Mouse (Mus musculus) neural tube, embryonic 14.5 days (tissue): ENCODE results near the gene Arid1b. TPM values are rescaled to one million over a fixed set of nuclear protein-coding genes. Genes with fewer than 3 reads are reported as not detected.

Experiments
- ATAC-seq: fragments of 200-750 bp; cut with Nextera tagmentation; 2 replicates; pipeline ENCODE4 v1.8.0; 2017; ENCODE audit warnings: low read depth, mild to moderate bottlenecking, moderate TSS enrichment, moderate library complexity
- H3K27ac ChIP-seq: fragments of 300-500 bp; sonication (generic); 2 replicates; pipeline ENCODE4 v1.5.1; 2014; ENCODE audit warnings: low read depth, mild to moderate bottlenecking, control low read depth, low read length, moderate library complexity, mixed read lengths
- H3K27me3 ChIP-seq: fragments of 300-500 bp; sonication (generic); 2 replicates; pipeline ENCODE4 v1.6.1; 2014; ENCODE audit warnings: low read length; ENCODE audit not compliant: control insufficient read depth, insufficient read depth
- H3K36me3 ChIP-seq: fragments of 300-500 bp; sonication (generic); 2 replicates; pipeline ENCODE4 v1.6.1; 2014; ENCODE audit warnings: low read length, mixed read lengths; ENCODE audit not compliant: control insufficient read depth, insufficient read depth
- H3K4me1 ChIP-seq: fragments of 300-500 bp; sonication (generic); 2 replicates; pipeline ENCODE4 v1.6.1; 2014; ENCODE audit warnings: low read length; ENCODE audit not compliant: control insufficient read depth, insufficient read depth
- H3K4me2 ChIP-seq: fragments of 300-500 bp; sonication (generic); 2 replicates; pipeline ENCODE4 v1.6.1; 2014; ENCODE audit warnings: mild to moderate bottlenecking, low read depth, low read length, control low read depth
- H3K4me3 ChIP-seq: fragments of 300-500 bp; sonication (generic); 2 replicates; pipeline ENCODE4 v1.5.1; 2014; ENCODE audit warnings: low read depth, low read length, control low read depth, mixed read lengths
- H3K9ac ChIP-seq: fragments of 300-500 bp; sonication (generic); replicated peaks from 2 replicates; pipeline ENCODE4 v1.6.1; 2014; ENCODE audit warnings: low read depth, mild to moderate bottlenecking, control low read depth, low read length, mixed read lengths
- H3K9me3 ChIP-seq: fragments of 300-500 bp; sonication (generic); 2 replicates; pipeline ENCODE4 v1.6.1; 2016; ENCODE audit warnings: low read length; ENCODE audit not compliant: control insufficient read depth
- WGBS: fragments of 180-500 bp; shearing (Covaris S2); extraction: QIAGEN DNeasy Blood & Tissue Kit; methylation state at CpG from one replicate; pipeline ENCODE4 v1.1.7; 2014; 5-methylcytosine and 5-hydroxymethylcytosine counted together
- polyA plus RNA-seq: library from polyadenylated mRNA; unstranded; fragments of >200 nt; fragmentation: Nextera tagmentation; extraction: Ambion mirVana; gene quantifications from 2 replicates; pipeline ENCODE4 v1.2.1, GENCODE M21; 2014

The Arid1b gene
- polyA plus RNA-seq, 1 experiment from 2014 or later, result 22.2 TPM

DNA sequence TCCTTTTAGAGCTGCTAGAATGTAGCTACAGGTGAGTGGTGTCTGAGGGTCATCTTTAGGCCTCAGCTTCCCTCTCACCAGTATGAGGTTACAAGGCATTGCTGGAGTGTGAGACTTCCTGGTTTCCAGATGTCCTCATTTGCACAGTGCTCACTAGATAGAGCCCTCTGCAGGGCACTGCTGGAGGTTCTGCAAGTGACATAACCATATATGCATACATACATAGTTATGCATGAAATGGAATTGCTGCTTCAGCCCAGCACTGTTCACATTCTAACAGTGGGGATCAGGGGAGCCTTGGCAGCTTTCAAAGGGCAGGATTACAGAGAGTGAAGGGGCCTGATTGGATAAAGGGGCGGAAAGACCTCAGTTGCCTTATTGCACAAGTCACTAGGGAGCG lies 193.4 kb downstream of the Arid1b start:
- WGBS, result 55% methylated on average over 2 of the region's 2 CpGs
- ATAC-seq, result no peak
- Histone ChIP-seq H3K27ac (no peak overlapping the region), H3K4me3 (no peak overlapping the region), H3K4me1 (peaks cover 6% of the 10 kb centered on the region; the same call in 1 of the 2 replicates), H3K36me3 (no peaks in the 10 kb centered on the region), H3K9ac (no peak overlapping the region), H3K27me3 (no peaks in the 10 kb centered on the region), H3K4me2 (no peak overlapping the region), H3K9me3 (no peaks in the 10 kb centered on the region)

DNA sequence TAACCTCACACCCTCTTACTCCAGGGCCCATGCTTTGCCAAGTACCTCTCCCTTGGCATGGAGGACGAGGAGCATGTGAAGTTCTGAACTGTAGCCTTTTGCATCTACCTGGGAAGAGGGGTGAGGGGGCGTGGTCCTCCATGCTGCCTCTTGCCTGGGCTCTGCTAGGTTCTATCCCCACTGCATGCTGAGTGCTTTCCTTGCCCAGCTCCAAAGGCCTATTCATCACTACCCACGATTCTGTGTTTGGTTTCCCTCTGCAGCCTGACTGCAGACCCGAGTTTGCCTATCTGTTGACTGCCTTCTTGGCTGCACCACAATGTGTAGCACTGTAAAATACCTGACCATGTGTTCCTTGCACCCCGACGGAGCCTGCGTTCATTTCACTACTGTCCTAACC lies 194.3 kb downstream of the Arid1b start:
- H3K36me3 ChIP-seq, result no peaks in the 10 kb centered on the region
- H3K27me3 ChIP-seq, result no peaks in the 10 kb centered on the region
- H3K4me1 ChIP-seq, result peaks cover 6% of the 10 kb centered on the region; the same call in 1 of the 2 replicates
- H3K9me3 ChIP-seq, result no peaks in the 10 kb centered on the region
- H3K4me3 ChIP-seq, result no peak overlapping the region
- no peak overlapping the region for H3K27ac ChIP-seq
- ATAC-seq, result no peak
- H3K9ac ChIP-seq, result no peak overlapping the region
- 82% methylated on average over 7 of the region's 7 CpGs for WGBS
- no peak overlapping the region for H3K4me2 ChIP-seq

- WGBS, result under 1% methylated on average over 40 of the region's 40 CpGs
- H3K27me3 ChIP-seq, result no peaks in the 10 kb centered on the region
- peak; percentile 95 for ATAC-seq
- H3K4me2 ChIP-seq, result peak overlapping the region; percentile 81
- H3K36me3 ChIP-seq, result no peaks in the 10 kb centered on the region
- H3K9me3 ChIP-seq, result no peaks in the 10 kb centered on the region
- peaks cover 9% of the 10 kb centered on the region; the same call in 1 of the 2 replicates for H3K4me1 ChIP-seq
- H3K4me3 ChIP-seq, result peak overlapping the region; percentile 51
- H3K9ac ChIP-seq, result peak overlapping the region; percentile 68
- H3K27ac ChIP-seq, result peak overlapping the region; percentile 89
Measured at GRCm38 (mm10) chr17:5189551-5190351, 195.6 kb downstream of the Arid1b start.

GRCm38 (mm10) chr17:5190367-5190766 lies 196.2 kb downstream of the Arid1b start:
- H3K36me3 ChIP-seq, result no peaks in the 10 kb centered on the region
- H3K9me3 ChIP-seq, result no peaks in the 10 kb centered on the region
- peak overlapping the region; percentile 89 for H3K27ac ChIP-seq
- peak overlapping the region; percentile 51 for H3K4me3 ChIP-seq
- peak overlapping the region; percentile 68; the same call in 1 of the 2 replicates for H3K9ac ChIP-seq
- 31% methylated on average over 3 of the region's 3 CpGs for WGBS
- H3K4me1 ChIP-seq, result peaks cover 9% of the 10 kb centered on the region; the same call in 1 of the 2 replicates
- no peaks in the 10 kb centered on the region for H3K27me3 ChIP-seq
- ATAC-seq, result no peak
- H3K4me2 ChIP-seq, result peak overlapping the region; percentile 81

GRCm38 (mm10) chr17:5194157-5194916 lies 200.2 kb downstream of the Arid1b start:
- H3K27ac ChIP-seq, result no peak overlapping the region
- 79% methylated on average over 8 of the region's 8 CpGs for WGBS
- no peaks in the 10 kb centered on the region for H3K27me3 ChIP-seq
- no peaks in the 10 kb centered on the region for H3K36me3 ChIP-seq
- H3K4me1 ChIP-seq, result peaks cover 22% of the 10 kb centered on the region; the same call in 1 of the 2 replicates
- H3K9ac ChIP-seq, result no peak overlapping the region
- H3K4me3 ChIP-seq, result no peak overlapping the region
- no peak for ATAC-seq
- no peak overlapping the region for H3K4me2 ChIP-seq
- no peaks in the 10 kb centered on the region for H3K9me3 ChIP-seq

- Histone ChIP-seq H3K4me2 (no peak overlapping the region), H3K4me3 (no peak overlapping the region), H3K9ac (no peak overlapping the region), H3K9me3 (no peaks in the 10 kb centered on the region), H3K27ac (no peak overlapping the region), H3K4me1 (peaks cover 20% of the 10 kb centered on the region; the same call in 1 of the 2 replicates), H3K36me3 (no peaks in the 10 kb centered on the region), H3K27me3 (no peaks in the 10 kb centered on the region)
- 52% methylated on average over 5 of the region's 5 CpGs for WGBS
- ATAC-seq, result no peak
Measured at GRCm38 (mm10) chr17:5195397-5195796, 201.3 kb downstream of the Arid1b start.

- Histone ChIP-seq H3K9me3 (no peaks in the 10 kb centered on the region), H3K4me3 (no peak overlapping the region), H3K36me3 (no peaks in the 10 kb centered on the region), H3K9ac (no peak overlapping the region), H3K27ac (no peak overlapping the region), H3K4me2 (no peak overlapping the region), H3K27me3 (no peaks in the 10 kb centered on the region), H3K4me1 (peaks cover 20% of the 10 kb centered on the region; the same call in 1 of the 2 replicates)
- WGBS, result 57% methylated on average over 10 of the region's 10 CpGs
- ATAC-seq, result no peak
Measured at GRCm38 (mm10) chr17:5196005-5196404, 201.9 kb downstream of the Arid1b start.

- no peaks in the 10 kb centered on the region for H3K27me3 ChIP-seq
- ATAC-seq, result no peak
- H3K4me2 ChIP-seq, result no peak overlapping the region
- no peak overlapping the region for H3K9ac ChIP-seq
- WGBS, result 83% methylated on average over 6 of the region's 6 CpGs
- peaks cover 20% of the 10 kb centered on the region; the same call in 1 of the 2 replicates for H3K4me1 ChIP-seq
- H3K9me3 ChIP-seq, result no peaks in the 10 kb centered on the region
- no peak overlapping the region for H3K27ac ChIP-seq
- H3K36me3 ChIP-seq, result no peaks in the 10 kb centered on the region
- H3K4me3 ChIP-seq, result no peak overlapping the region
Measured at GRCm38 (mm10) chr17:5196508-5196907, 202.4 kb downstream of the Arid1b start.

GRCm38 (mm10) chr17:5197083-5197482 lies 203.0 kb downstream of the Arid1b start:
- 87% methylated on average over 2 of the region's 2 CpGs for WGBS
- H3K4me3 ChIP-seq, result no peak overlapping the region

More at GRCm38 (mm10) chr17:5197083-5197482, 203.0 kb downstream of the Arid1b start:
- H3K9me3 ChIP-seq, result no peaks in the 10 kb centered on the region
- H3K27ac ChIP-seq, result no peak overlapping the region
- no peak for ATAC-seq
- no peak overlapping the region for H3K9ac ChIP-seq
- no peaks in the 10 kb centered on the region for H3K36me3 ChIP-seq
- no peaks in the 10 kb centered on the region for H3K27me3 ChIP-seq
- H3K4me2 ChIP-seq, result no peak overlapping the region
- peaks cover 20% of the 10 kb centered on the region for H3K4me1 ChIP-seq
